Comparison of ENCODE assay signal across 8 mouse cellular contexts in genomic region chr7:30231328-30231668, GRCm38 (mm10). TPM values are rescaled to one million over a fixed set of nuclear protein-coding genes. Genes with fewer than 3 reads are reported as not detected.
A peak's percentile ranks its signal among the peaks of the same experiment; 100 is the strongest.
DNase-seq lines count a peak whose midpoint lies in the region; ATAC-seq and TF ChIP-seq lines count a peak whose summit lies in the region.

No protein-coding gene starts in this region.

- no peaks in the 10 kb centered on the region for H3K9me3 ChIP-seq in heart, embryonic 14.5 days (ENCODE audit: control insufficient read depth, low read length)
- H3K9me3 ChIP-seq in G1E (replicated peaks): no peaks in the 10 kb centered on the region
- H3K9me3 ChIP-seq in hindbrain, embryonic 10.5 days: no peaks in the 10 kb centered on the region
- no peaks in the 10 kb centered on the region for H3K9me3 ChIP-seq in midbrain, embryonic 11.5 days (ENCODE audit: control insufficient read depth, low read length)

- H3K4me1 ChIP-seq in heart, embryonic 14.5 days (ENCODE audit: control insufficient read depth in 2 of 2, insufficient read depth in 2 of 2, low read length in 2 of 2): peaks cover 3 to 10% of the 10 kb centered on the region in 2 experiments; a peak in 3 of 4 replicates
- H3K4me1 ChIP-seq in G1E (ENCODE audit: insufficient read depth, low read depth, low read length): peaks cover 28% of the 10 kb centered on the region
- peaks cover 25% of the 10 kb centered on the region for H3K4me1 ChIP-seq in hindbrain, embryonic 10.5 days (replicated peaks)
- peaks cover 10% of the 10 kb centered on the region for H3K4me1 ChIP-seq in midbrain, embryonic 11.5 days (ENCODE audit: control insufficient read depth, insufficient read depth, low read length)

- DNase-seq in heart, postnatal 25 days (ENCODE audit: low spot score): no peak
- DNase-seq in G1E (ENCODE audit: low spot score): no peak
- no peak for DNase-seq in hindbrain, embryonic 10.5 days (ENCODE audit: low spot score)
- no peak for DNase-seq in midbrain, embryonic 11.5 days (ENCODE audit: low spot score, missing footprints)
- no peak for DNase-seq in right cerebral cortex, postnatal 36 days (ENCODE audit: low spot score in 2 of 2)
- DNase-seq in cerebellum, postnatal 10 days: no peak
- DNase-seq in adrenal gland, postnatal 36 days: no peak

- peak overlapping the region; percentile 67 to 86 for H3K4me3 ChIP-seq in heart, embryonic 14.5 days (ENCODE audit: control insufficient read depth in 1 of 2, insufficient read depth in 1 of 2, low read depth in 1 of 2, low read length in 2 of 2)
- H3K4me3 ChIP-seq in G1E (ENCODE audit: low read depth, low read length): peak overlapping the region; percentile 98
- peak overlapping the region; percentile 79 for H3K4me3 ChIP-seq in hindbrain, embryonic 10.5 days
- H3K4me3 ChIP-seq in midbrain, embryonic 11.5 days (ENCODE audit: low read depth, low read length): peak overlapping the region; percentile 72

- 0 out of 4 replicates have a peak overlapping the region, but pooled peaks of 1 of the 2 experiments have one; percentile 8 for H3K27ac ChIP-seq in heart, embryonic 14.5 days (replicated peaks in 1 of 2; ENCODE audit: control insufficient read depth in 1 of 2, insufficient read depth in 1 of 2, low read depth in 2 of 2, low read length in 2 of 2)
- H3K27ac ChIP-seq in hindbrain, embryonic 10.5 days: peak overlapping the region; percentile 95
- peak overlapping the region; percentile 88; the same call in 1 of the 2 replicates for H3K27ac ChIP-seq in midbrain, embryonic 11.5 days (ENCODE audit: low read depth, low read length)

- WGBS in heart, embryonic 14.5 days: 0% methylated on average over 16 of the region's 16 CpGs
- under 1% methylated on average over 16 of the region's 16 CpGs for WGBS in hindbrain, embryonic 10.5 days
- WGBS in midbrain, embryonic 11.5 days: 0% methylated on average over 16 of the region's 16 CpGs

- peak overlapping the region; percentile 72 for H3K4me2 ChIP-seq in heart, embryonic 14.5 days (ENCODE audit: low read length)
- H3K4me2 ChIP-seq in midbrain, embryonic 11.5 days: peak overlapping the region; percentile 75

- intact Hi-C loops in heart, postnatal 25 days (cut with DNase I): no loop called here

- H3K9ac ChIP-seq in heart, embryonic 14.5 days (ENCODE audit: low read length): peak overlapping the region; percentile 65
- peak overlapping the region; percentile 69 for H3K9ac ChIP-seq in midbrain, embryonic 11.5 days (ENCODE audit: low read length)

- ATAC-seq in heart, embryonic 14.5 days (ENCODE audit: insufficient number of reproducible peaks, insufficient read depth, low FRiP score, low read depth): no peak
- ATAC-seq in G1E (ENCODE audit: extremely low read depth, insufficient number of reproducible peaks, low FRiP score, poor library complexity, severe bottlenecking): no peak
- ATAC-seq in midbrain, embryonic 11.5 days (ENCODE audit: low FRiP score): peak; percentile 62

- no peak for TF ChIP-seq CTCF in G1E (IDR thresholded peaks at IDR 0.05; ENCODE audit: low read depth, low read length)

- H3K27me3 ChIP-seq in heart, embryonic 14.5 days (ENCODE audit: control insufficient read depth, insufficient read depth, low read length): no peaks in the 10 kb centered on the region
- no peaks in the 10 kb centered on the region for H3K27me3 ChIP-seq in G1E (ENCODE audit: insufficient read depth, low read length)
- no peaks in the 10 kb centered on the region for H3K27me3 ChIP-seq in hindbrain, embryonic 10.5 days (ENCODE audit: insufficient read depth, poor library complexity, severe bottlenecking)
- no peaks in the 10 kb centered on the region for H3K27me3 ChIP-seq in midbrain, embryonic 11.5 days (ENCODE audit: control insufficient read depth, insufficient read depth, low read length)

- H3K36me3 ChIP-seq in heart, embryonic 14.5 days (ENCODE audit: control insufficient read depth, insufficient read depth, low read length): peaks cover 53% of the 10 kb centered on the region
- H3K36me3 ChIP-seq in G1E (replicated peaks): peaks cover 68% of the 10 kb centered on the region
- peaks cover 61% of the 10 kb centered on the region for H3K36me3 ChIP-seq in hindbrain, embryonic 10.5 days
- peaks cover 5% of the 10 kb centered on the region; the same call in 1 of the 2 replicates for H3K36me3 ChIP-seq in midbrain, embryonic 11.5 days (ENCODE audit: control insufficient read depth, insufficient read depth, low read length)

RNA-seq across cellular contexts. Expression of gene Polr2i, which starts 0.5 kb away (rescaled TPM):
- polyA plus RNA-seq in heart, embryonic 14.5 days (2014; fragmentation: Nextera tagmentation; extraction: Ambion mirVana): 126 and 145 TPM in 2 replicates
- total RNA-seq in heart, postnatal 25 days (2021): 10 to 100 TPM; 54.6 to 56.6 TPM
- total RNA-seq in G1E (2014; fragmentation: Nextera tagmentation): 23.0 and 34.5 TPM in 2 replicates
- total RNA-seq in G1E (2017): 58.7 and 66.6 TPM in 2 replicates
- 66.9 and 79.0 TPM in 2 replicates for polyA plus RNA-seq in G1E (2012)
- polyA plus RNA-seq in hindbrain, embryonic 10.5 days (2016; fragmentation: Nextera tagmentation; extraction: Ambion mirVana): 167 and 177 TPM in 2 replicates
- 149 and 163 TPM in 2 replicates for polyA plus RNA-seq in midbrain, embryonic 11.5 days (2014; fragmentation: Nextera tagmentation; extraction: Ambion mirVana)
- 10 to 100 TPM; 69.4 to 76.1 TPM for total RNA-seq in adrenal gland, postnatal 36 days (2021)

RNA-seq across cellular contexts. Expression of gene Tbcb, which starts 0.8 kb away (rescaled TPM):
- 137 and 144 TPM in 2 replicates for polyA plus RNA-seq in heart, embryonic 14.5 days (2014; fragmentation: Nextera tagmentation; extraction: Ambion mirVana)
- total RNA-seq in heart, postnatal 25 days (2021): 10 to 100 TPM; 54.1 to 56.7 TPM
- total RNA-seq in G1E (2014; fragmentation: Nextera tagmentation) (18.9 and 19.7 TPM in 2 replicates), G1E (2017) (30.8 and 38.1 TPM in 2 replicates)
- polyA plus RNA-seq in G1E (2012): 20.7 and 38.1 TPM in 2 replicates
- 276 and 312 TPM in 2 replicates for polyA plus RNA-seq in hindbrain, embryonic 10.5 days (2016; fragmentation: Nextera tagmentation; extraction: Ambion mirVana)
- polyA plus RNA-seq in midbrain, embryonic 11.5 days (2014; fragmentation: Nextera tagmentation; extraction: Ambion mirVana): 255 and 260 TPM in 2 replicates
- 10 to 100 TPM; 98.7 to 99.8 TPM for total RNA-seq in adrenal gland, postnatal 36 days (2021)

RNA-seq across cellular contexts. Expression of gene Ovol3, which starts 4.2 kb away (rescaled TPM):
- not detected in 2 replicates for polyA plus RNA-seq in heart, embryonic 14.5 days (2014; fragmentation: Nextera tagmentation; extraction: Ambion mirVana)
- not detected for total RNA-seq in heart, postnatal 25 days (2021)
- total RNA-seq in G1E (2014; fragmentation: Nextera tagmentation) (not detected in 2 replicates), G1E (2017) (not detected in 2 replicates)
- not detected in 2 replicates for polyA plus RNA-seq in G1E (2012)
- not detected in 2 replicates for polyA plus RNA-seq in hindbrain, embryonic 10.5 days (2016; fragmentation: Nextera tagmentation; extraction: Ambion mirVana)
- not detected in 2 replicates for polyA plus RNA-seq in midbrain, embryonic 11.5 days (2014; fragmentation: Nextera tagmentation; extraction: Ambion mirVana)
- not detected for total RNA-seq in adrenal gland, postnatal 36 days (2021)

RNA-seq across cellular contexts. Expression of gene Capns1, which starts 32.7 kb away (rescaled TPM):
- 63.0 and 73.7 TPM in 2 replicates for polyA plus RNA-seq in heart, embryonic 14.5 days (2014; fragmentation: Nextera tagmentation; extraction: Ambion mirVana)
- total RNA-seq in heart, postnatal 25 days (2021): 100 to 1,000 TPM; 270 to 283 TPM
- total RNA-seq in G1E (2014; fragmentation: Nextera tagmentation): 313 and 371 TPM in 2 replicates
- 182 and 204 TPM in 2 replicates for total RNA-seq in G1E (2017)
- polyA plus RNA-seq in G1E (2012): 98.4 and 131 TPM in 2 replicates
- polyA plus RNA-seq in hindbrain, embryonic 10.5 days (2016; fragmentation: Nextera tagmentation; extraction: Ambion mirVana): 65.1 and 72.5 TPM in 2 replicates
- polyA plus RNA-seq in midbrain, embryonic 11.5 days (2014; fragmentation: Nextera tagmentation; extraction: Ambion mirVana): 39.0 and 43.9 TPM in 2 replicates
- total RNA-seq in adrenal gland, postnatal 36 days (2021): 100 to 1,000 TPM; 587 to 633 TPM

RNA-seq across cellular contexts. Expression of gene Cox7a1, which starts 47.4 kb away (rescaled TPM):
- polyA plus RNA-seq in heart, embryonic 14.5 days (2014; fragmentation: Nextera tagmentation; extraction: Ambion mirVana): 544 and 589 TPM in 2 replicates
- total RNA-seq in heart, postnatal 25 days (2021): 1,000 to 10,000 TPM; 2,700 to 2,749 TPM
- total RNA-seq in G1E (2014; fragmentation: Nextera tagmentation) (16.0 and 19.4 TPM in 2 replicates), G1E (2017) (55.2 and 57.0 TPM in 2 replicates)
- polyA plus RNA-seq in G1E (2012): 23.4 and 32.4 TPM in 2 replicates
- polyA plus RNA-seq in hindbrain, embryonic 10.5 days (2016; fragmentation: Nextera tagmentation; extraction: Ambion mirVana): 3.8 and 8.2 TPM in 2 replicates
- 3.5 and 4.1 TPM in 2 replicates for polyA plus RNA-seq in midbrain, embryonic 11.5 days (2014; fragmentation: Nextera tagmentation; extraction: Ambion mirVana)
- total RNA-seq in adrenal gland, postnatal 36 days (2021): 100 to 1,000 TPM; 329 to 440 TPM
